20 mouse cellular contexts compared by ENCODE assay signal in the genomic region with DNA sequence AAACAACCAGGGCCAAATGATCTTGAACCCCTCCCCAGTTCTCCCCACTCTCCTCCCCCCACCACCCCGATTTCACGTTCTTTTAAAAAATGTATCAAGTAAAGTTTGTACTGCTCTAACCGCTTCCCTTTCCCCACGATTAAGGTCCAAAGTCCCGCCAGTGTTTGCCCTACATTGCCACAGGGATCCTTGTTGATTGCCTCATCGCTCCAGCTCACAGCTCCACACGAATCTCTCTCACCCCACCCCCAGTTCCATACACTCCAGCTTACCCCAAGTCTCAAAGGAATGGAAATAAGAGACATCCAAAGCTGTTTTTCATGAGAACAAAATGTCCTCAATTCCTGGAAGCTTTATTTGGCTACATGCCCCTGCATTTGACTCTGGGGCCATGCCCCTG. TPM values are rescaled to one million over a fixed set of nuclear protein-coding genes. Genes with fewer than 3 reads are reported as not detected.
A peak's percentile ranks its signal among the peaks of the same experiment; 100 is the strongest.
DNase-seq lines count a peak whose midpoint lies in the region; ATAC-seq and TF ChIP-seq lines count a peak whose summit lies in the region.
"Had no signal": no experiment of that assay in that cellular context is flagged by ENCODE, and none has a peak within 500 bp of the region (broad histone marks: within the 10 kb centered on the region; RNA-seq: fewer than 3 reads in every experiment).

No protein-coding gene starts in this region.

- H3K9ac ChIP-seq in kidney, embryonic 14.5 days (ENCODE audit: low read depth, low read length) = no peak overlapping the region
- H3K9ac ChIP-seq in liver, postnatal 0 days (replicated peaks) = no peak overlapping the region
- H3K9ac ChIP-seq: heart, embryonic 15.5 days; hindbrain, embryonic 14.5 days; limb, embryonic 15.5 days had no signal

- no peak for ATAC-seq in kidney, embryonic 14.5 days (ENCODE audit: low FRiP score, low TSS enrichment)
- ATAC-seq in liver, postnatal 0 days = peak; percentile 96
- ATAC-seq in activated CD4-positive, CD25-positive, alpha-beta regulatory T cell, adult 4 months = no peak
- ATAC-seq: forebrain, embryonic 14.5 days had no signal

- no peak for TF ChIP-seq CTCF in kidney, adult 2 months (conservative IDR thresholded peaks at IDR 0.05; ENCODE audit: insufficient read depth, insufficient read length, low read depth, low read length)
- TF ChIP-seq CTCF in liver, postnatal 0 days (IDR thresholded peaks at IDR 0.05; ENCODE audit: low read depth) = no peak

- peak; percentile 84 for DNase-seq in kidney, adult 2 months
- DNase-seq in kidney, postnatal 10 days = peak; percentile 51
- peak; percentile 69 for DNase-seq in liver, postnatal 0 days
- DNase-seq in yolk sac, embryonic 10.5 days (ENCODE audit: low spot score) = peak; percentile 84
- no peak for DNase-seq in hindbrain, embryonic 10.5 days (ENCODE audit: low spot score)
- DNase-seq in left cerebral cortex, adult 18-20 months (ENCODE audit: low spot score in 2 of 2) = no peak
- DNase-seq: cerebellum, adult 18-20 months; gastrocnemius, postnatal 36 days; right cerebral cortex, postnatal 25 days had no signal

- WGBS in kidney, adult 2 months = 41% methylated on average over 7 of the region's 7 CpGs
- WGBS in kidney, embryonic 14.5 days = 73% methylated on average over 7 of the region's 7 CpGs
- WGBS in liver, postnatal 0 days (ENCODE audit: insufficient replicate concordance) = 38% methylated on average over 7 of the region's 7 CpGs
- WGBS in hindbrain, embryonic 10.5 days = 72% methylated on average over 7 of the region's 7 CpGs

- peak; percentile 56 for TF ChIP-seq EP300 in liver, postnatal 0 days (IDR thresholded peaks at IDR 0.05; ENCODE audit: low read depth)

- H3K4me3 ChIP-seq in kidney, adult 2 months (ENCODE audit: insufficient read depth, low read depth, low read length) = no peak overlapping the region
- H3K4me3 ChIP-seq in kidney, embryonic 14.5 days (ENCODE audit: low read length) = no peak overlapping the region
- H3K4me3 ChIP-seq in liver, postnatal 0 days (ENCODE audit: low read depth, low read length) = no peak overlapping the region
- H3K4me3 ChIP-seq in hindbrain, embryonic 10.5 days = no peak overlapping the region
- H3K4me3 ChIP-seq: heart, embryonic 15.5 days; left cerebral cortex, adult 2 months; limb, embryonic 15.5 days; myocyte had no signal

- H3K4me1 ChIP-seq in kidney, adult 2 months (ENCODE audit: control insufficient read depth, insufficient read depth, low read length) = peaks cover 17% of the 10 kb centered on the region
- no peaks in the 10 kb centered on the region for H3K4me1 ChIP-seq in kidney, embryonic 14.5 days (ENCODE audit: control insufficient read depth, insufficient read depth, low read length)
- peaks cover 21% of the 10 kb centered on the region for H3K4me1 ChIP-seq in liver, postnatal 0 days (ENCODE audit: insufficient read depth)
- no peaks in the 10 kb centered on the region for H3K4me1 ChIP-seq in hindbrain, embryonic 10.5 days (replicated peaks)
- H3K4me1 ChIP-seq: limb, embryonic 15.5 days had no signal

- H3K9me3 ChIP-seq in kidney, embryonic 14.5 days (ENCODE audit: control insufficient read depth, low read length) = no peaks in the 10 kb centered on the region
- H3K9me3 ChIP-seq in liver, postnatal 0 days (ENCODE audit: low read length) = no peaks in the 10 kb centered on the region
- no peaks in the 10 kb centered on the region for H3K9me3 ChIP-seq in hindbrain, embryonic 10.5 days
- H3K9me3 ChIP-seq: heart, embryonic 15.5 days; limb, embryonic 15.5 days had no signal

- no peak for TF ChIP-seq POLR2A in kidney, adult 2 months (IDR thresholded peaks at IDR 0.05; ENCODE audit: low read depth, low read length)

- no peak overlapping the region; the same call in 1 of the 2 replicates for H3K27ac ChIP-seq in kidney, adult 2 months (ENCODE audit: insufficient read depth, low read depth, low read length)
- no peak overlapping the region for H3K27ac ChIP-seq in kidney, embryonic 14.5 days (ENCODE audit: low read depth, low read length)
- peak overlapping the region; percentile 89 for H3K27ac ChIP-seq in liver, postnatal 0 days (ENCODE audit: low read depth)
- no peak overlapping the region for H3K27ac ChIP-seq in hindbrain, embryonic 10.5 days
- H3K27ac ChIP-seq: heart, embryonic 15.5 days; hindbrain, embryonic 14.5 days; left cerebral cortex, adult 2 months; limb, embryonic 15.5 days had no signal

- H3K4me2 ChIP-seq in kidney, embryonic 14.5 days (replicated peaks; ENCODE audit: low read depth, low read length) = no peak overlapping the region
- H3K4me2 ChIP-seq in liver, postnatal 0 days (ENCODE audit: low read depth, low read length) = no peak overlapping the region; the same call in 1 of the 2 replicates
- H3K4me2 ChIP-seq: heart, embryonic 15.5 days; hindbrain, embryonic 14.5 days; limb, embryonic 15.5 days; midbrain, embryonic 11.5 days had no signal

- no peaks in the 10 kb centered on the region for H3K36me3 ChIP-seq in kidney, adult 2 months (ENCODE audit: control insufficient read depth, insufficient read depth, low read length)
- no peaks in the 10 kb centered on the region for H3K36me3 ChIP-seq in kidney, embryonic 14.5 days (ENCODE audit: control insufficient read depth, insufficient read depth, low read length)
- no peaks in the 10 kb centered on the region for H3K36me3 ChIP-seq in liver, postnatal 0 days (replicated peaks; ENCODE audit: insufficient read depth, low read length)
- H3K36me3 ChIP-seq in hindbrain, embryonic 10.5 days = no peaks in the 10 kb centered on the region
- H3K36me3 ChIP-seq: heart, embryonic 15.5 days; limb, embryonic 15.5 days had no signal

- H3K27me3 ChIP-seq in kidney, adult 2 months (replicated peaks; ENCODE audit: control insufficient read depth, insufficient read depth, low read length) = no peaks in the 10 kb centered on the region
- H3K27me3 ChIP-seq in kidney, embryonic 14.5 days (ENCODE audit: control insufficient read depth, insufficient read depth, low read length) = no peaks in the 10 kb centered on the region
- no peaks in the 10 kb centered on the region for H3K27me3 ChIP-seq in liver, postnatal 0 days (ENCODE audit: insufficient read depth, low read length)
- H3K27me3 ChIP-seq in hindbrain, embryonic 10.5 days (ENCODE audit: insufficient read depth, poor library complexity, severe bottlenecking) = no peaks in the 10 kb centered on the region
- H3K27me3 ChIP-seq: heart, embryonic 15.5 days; limb, embryonic 15.5 days had no signal

RNA-seq across cellular contexts. Expression of gene Tmem176a, which starts 15.7 kb away (rescaled TPM):
- polyA plus RNA-seq in kidney, adult 2 months (2012; rRNA removed) = 509 and 544 TPM in 2 replicates
- 123 and 135 TPM in 2 replicates for polyA plus RNA-seq in kidney, embryonic 14.5 days (2014; fragmentation: Nextera tagmentation; extraction: Ambion mirVana)
- polyA plus RNA-seq in liver, postnatal 0 days (2015; fragmentation: Nextera tagmentation; extraction: Ambion mirVana) = 174 and 198 TPM in 2 replicates
- polyA plus RNA-seq in activated CD4-positive, CD25-positive, alpha-beta regulatory T cell, adult 4 months (2017; shearing (Covaris generic)) = 10 to 100 TPM; 14.5 to 16.2 TPM
- 16.9 and 21.5 TPM in 2 replicates for polyA plus RNA-seq in hindbrain, embryonic 10.5 days (2016; fragmentation: Nextera tagmentation; extraction: Ambion mirVana)
- total RNA-seq in left cerebral cortex, adult 18-20 months (2021) = 10 to 100 TPM; 28.9 to 40.9 TPM

RNA-seq across cellular contexts. Expression of gene Tmem176b, which starts 16.3 kb away (rescaled TPM):
- 1,386 and 1,411 TPM in 2 replicates for polyA plus RNA-seq in kidney, adult 2 months (2012; rRNA removed)
- polyA plus RNA-seq in kidney, embryonic 14.5 days (2014; fragmentation: Nextera tagmentation; extraction: Ambion mirVana) = 308 and 313 TPM in 2 replicates
- 255 and 270 TPM in 2 replicates for polyA plus RNA-seq in liver, postnatal 0 days (2015; fragmentation: Nextera tagmentation; extraction: Ambion mirVana)
- polyA plus RNA-seq in activated CD4-positive, CD25-positive, alpha-beta regulatory T cell, adult 4 months (2017; shearing (Covaris generic)) = 10 to 100 TPM; 19.4 to 29.2 TPM
- 34.0 and 52.9 TPM in 2 replicates for polyA plus RNA-seq in hindbrain, embryonic 10.5 days (2016; fragmentation: Nextera tagmentation; extraction: Ambion mirVana)
- 10 to 100 TPM; 55.5 to 58.5 TPM for total RNA-seq in left cerebral cortex, adult 18-20 months (2021)

RNA-seq across cellular contexts. Expression of gene Aoc1, which starts 47.7 kb away (rescaled TPM):
- 7.3 and 7.7 TPM in 2 replicates for polyA plus RNA-seq in kidney, adult 2 months (2012; rRNA removed)
- 0.99 and 1.4 TPM in 2 replicates for polyA plus RNA-seq in kidney, embryonic 14.5 days (2014; fragmentation: Nextera tagmentation; extraction: Ambion mirVana)
- polyA plus RNA-seq in liver, postnatal 0 days (2015; fragmentation: Nextera tagmentation; extraction: Ambion mirVana) = 0.11 TPM in 2 replicates
- not detected for polyA plus RNA-seq in activated CD4-positive, CD25-positive, alpha-beta regulatory T cell, adult 4 months (2017; shearing (Covaris generic))
- polyA plus RNA-seq in hindbrain, embryonic 10.5 days (2016; fragmentation: Nextera tagmentation; extraction: Ambion mirVana) = not detected in 2 replicates
- not detected for total RNA-seq in left cerebral cortex, adult 18-20 months (2021)
- total RNA-seq: gastrocnemius, postnatal 36 days; left cerebral cortex, adult 2 months; MEL had no signal
- polyA plus RNA-seq: C2C12; forebrain, embryonic 14.5 days; heart, embryonic 15.5 days; hindbrain, embryonic 14.5 days; limb, embryonic 15.5 days; midbrain, embryonic 11.5 days; myocyte had no signal

RNA-seq across cellular contexts. Expression of gene Gimap3, which starts 54.4 kb away (rescaled TPM):
- polyA plus RNA-seq in kidney, adult 2 months (2012; rRNA removed) = 3.1 and 10.6 TPM in 2 replicates
- polyA plus RNA-seq in kidney, embryonic 14.5 days (2014; fragmentation: Nextera tagmentation; extraction: Ambion mirVana) = not detected in 2 replicates
- polyA plus RNA-seq in liver, postnatal 0 days (2015; fragmentation: Nextera tagmentation; extraction: Ambion mirVana) = 0.75 and 0.82 TPM in 2 replicates
- polyA plus RNA-seq in activated CD4-positive, CD25-positive, alpha-beta regulatory T cell, adult 4 months (2017; shearing (Covaris generic)) = 1,000 to 10,000 TPM; 1,102 to 1,198 TPM
- polyA plus RNA-seq in hindbrain, embryonic 10.5 days (2016; fragmentation: Nextera tagmentation; extraction: Ambion mirVana) = 0.09 TPM in 1 of 2 replicates, not detected in the other
- not detected for total RNA-seq in left cerebral cortex, adult 18-20 months (2021)
- total RNA-seq: gastrocnemius, postnatal 36 days; left cerebral cortex, adult 2 months; MEL had no signal
- polyA plus RNA-seq: C2C12; forebrain, embryonic 14.5 days; heart, embryonic 15.5 days; hindbrain, embryonic 14.5 days; limb, embryonic 15.5 days; midbrain, embryonic 11.5 days; myocyte had no signal

Comparison
In these comparisons a context has a peak if more than half of its experiments do, and no peak if none do; other contexts are left out.
1. DNase-seq: peak in kidney, adult 2 months (single experiment), kidney, postnatal 10 days (single experiment), liver, postnatal 0 days (single experiment) and yolk sac, embryonic 10.5 days (single experiment); none in hindbrain, embryonic 10.5 days (single experiment) and left cerebral cortex, adult 18-20 months (0 of 2).